Mouse (Mus musculus): ENCODE measurements around the gene Gm28035. TPM values are rescaled to one million over a fixed set of nuclear protein-coding genes. Genes with fewer than 3 reads are reported as not detected.

Gene Gm28035
- total and polyA plus RNA-seq, 3 experiments = 0.27 to 0.64 (median 0.36) TPM

DNA sequence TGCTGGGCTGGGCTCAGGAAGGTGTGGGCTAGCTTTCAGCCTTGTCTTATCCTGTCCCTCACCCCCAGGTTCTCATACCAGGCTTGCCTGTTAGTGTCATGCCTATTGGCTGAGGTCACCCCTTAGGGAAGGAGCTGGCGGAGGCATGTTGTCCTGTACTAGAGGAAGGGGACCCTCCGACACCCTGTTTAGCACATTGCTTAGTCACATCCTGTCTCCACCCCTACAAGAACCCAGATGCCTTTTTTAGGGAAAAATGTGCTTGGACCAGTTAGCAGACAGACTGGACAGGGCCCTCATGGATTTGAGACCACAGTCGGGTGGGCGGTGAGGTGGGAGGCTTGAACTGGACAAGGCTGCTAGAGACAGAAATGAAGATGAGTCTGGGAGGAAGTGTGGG, 18.2 kb downstream of the Gm28035 start:
- Histone ChIP-seq H3K4me2 (ENCODE audit: insufficient read depth, low read depth, poor library complexity, severe bottlenecking) (no peak overlapping the region), H3K4me3 (replicated peaks in 1 of 3; ENCODE audit: low read depth in 2 of 3, low read length in 2 of 3, poor library complexity in 1 of 3) (no peak overlapping the region), H3K79me2 (replicated peaks; ENCODE audit: control insufficient read depth, extremely low read depth, insufficient read depth, poor library complexity, severe bottlenecking) (no peaks in the 10 kb centered on the region), H3K27me3 (replicated peaks) (no peaks in the 10 kb centered on the region), H3K9me3 (replicated peaks; ENCODE audit: low read length) (no peaks in the 10 kb centered on the region), H3K9ac (ENCODE audit: insufficient read depth, low read depth) (no peak overlapping the region), H3K36me3 (replicated peaks in 1 of 2; ENCODE audit: control insufficient read depth in 1 of 2, insufficient read depth in 1 of 2, low read length in 1 of 2) (peaks cover 46 to 82% of the 10 kb centered on the region in 2 experiments), H3K27ac (ENCODE audit: insufficient read depth, low read depth) (no peak overlapping the region), H3K4me1 (ENCODE audit: control insufficient read depth in 1 of 2, insufficient read depth in 2 of 2) (peaks cover 10 to 29% of the 10 kb centered on the region in 2 experiments)
- in situ Hi-C loops (cut with MboI; ENCODE audit: low pct_ligation_motif_present, low pct_unique_long_range_greater_than_20kb, low sequenced_read_pairs) (no loop called here), dilution Hi-C loops (cut with MboI; ENCODE audit: extremely low pct_ligation_motif_present, extremely low pct_unique_long_range_greater_than_20kb, low sequenced_read_pairs) (no loop called here)
- DNase-seq (ENCODE audit: extremely low read depth) = no peak
- TF ChIP-seq EP300 (IDR thresholded peaks at IDR 0.05; ENCODE audit: low read length) (no peak), MEF2A (IDR thresholded peaks at IDR 0.05; ENCODE audit: borderline replicate concordance, low read depth, low read length) (no peak)

DNA sequence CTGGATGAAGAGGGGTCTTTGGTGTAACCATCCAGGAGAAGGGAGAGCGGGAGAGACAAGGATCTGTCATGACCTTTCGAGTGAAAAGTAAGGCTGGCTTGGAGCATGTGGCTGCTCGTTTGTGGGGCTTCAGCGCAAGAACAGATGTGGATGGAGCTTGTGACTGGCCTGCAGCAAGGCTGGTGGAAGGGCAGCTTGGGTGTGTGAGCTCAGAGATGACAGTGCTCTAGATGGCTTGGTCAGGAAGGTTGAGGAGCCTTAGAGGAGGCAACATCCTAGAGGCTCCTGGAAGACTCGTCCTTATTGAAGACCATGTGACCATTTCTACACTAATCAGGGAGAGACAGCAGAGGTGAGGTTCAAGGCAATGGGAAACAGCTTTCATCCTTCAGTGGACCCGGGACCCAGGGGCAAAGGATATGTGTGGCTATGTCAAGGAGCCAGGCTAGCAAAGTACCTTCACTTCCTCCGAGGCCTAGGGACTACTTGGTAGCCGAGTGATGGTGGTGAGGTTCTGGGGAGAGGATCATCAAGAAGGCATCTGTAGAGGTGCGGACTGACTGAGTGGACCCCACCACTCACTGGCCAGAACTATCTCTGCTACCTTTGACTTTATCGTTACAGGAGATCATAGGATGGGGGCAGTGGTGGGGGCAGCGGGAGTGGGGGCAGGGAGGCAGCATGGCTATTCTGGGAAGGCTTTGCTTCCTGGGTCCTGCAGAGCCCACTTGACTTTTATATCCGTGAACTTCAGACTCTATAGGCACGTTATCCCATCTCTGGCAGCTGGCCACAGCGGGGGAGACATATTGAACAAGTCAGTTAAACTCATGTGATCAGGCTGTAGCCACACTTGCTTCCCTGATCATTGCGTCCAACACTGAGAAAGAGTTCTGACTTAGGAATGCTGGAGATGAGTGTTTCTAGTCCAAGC, 19.0 kb downstream of the Gm28035 start:
- no peak for DNase-seq (ENCODE audit: extremely low read depth)
- Histone ChIP-seq H3K4me2 (ENCODE audit: insufficient read depth, low read depth, poor library complexity, severe bottlenecking) (no peak overlapping the region), H3K36me3 (replicated peaks in 1 of 2; ENCODE audit: control insufficient read depth in 1 of 2, insufficient read depth in 1 of 2, low read length in 1 of 2) (peaks cover 46 to 90% of the 10 kb centered on the region in 2 experiments), H3K4me3 (replicated peaks in 1 of 3; ENCODE audit: low read depth in 2 of 3, low read length in 2 of 3, poor library complexity in 1 of 3) (no peak overlapping the region), H3K79me2 (replicated peaks; ENCODE audit: control insufficient read depth, extremely low read depth, insufficient read depth, poor library complexity, severe bottlenecking) (no peaks in the 10 kb centered on the region), H3K4me1 (ENCODE audit: control insufficient read depth in 1 of 2, insufficient read depth in 2 of 2) (peaks cover 10 to 29% of the 10 kb centered on the region in 2 experiments), H3K9me3 (replicated peaks; ENCODE audit: low read length) (no peaks in the 10 kb centered on the region), H3K9ac (ENCODE audit: insufficient read depth, low read depth) (no peak overlapping the region), H3K27me3 (replicated peaks) (no peaks in the 10 kb centered on the region), H3K27ac (ENCODE audit: insufficient read depth, low read depth) (no peak overlapping the region)
- TF ChIP-seq CHD1 (IDR thresholded peaks at IDR 0.05; ENCODE audit: low read depth, low read length) = no peak
- no peak for TF ChIP-seq GABPA (IDR thresholded peaks at IDR 0.05; ENCODE audit: insufficient replicate concordance, low read depth, low read length)
- no peak for TF ChIP-seq TCF12 (IDR thresholded peaks at IDR 0.05; ENCODE audit: low read depth, low read length)
- TF ChIP-seq JUND (conservative IDR thresholded peaks at IDR 0.05; ENCODE audit: low read depth, low read length) = no peak
- no peak for TF ChIP-seq SMC3 (IDR thresholded peaks at IDR 0.05; ENCODE audit: low read depth, low read length)
- dilution Hi-C loops (cut with MboI; ENCODE audit: extremely low pct_ligation_motif_present, extremely low pct_unique_long_range_greater_than_20kb, low sequenced_read_pairs) (no loop called here), in situ Hi-C loops (cut with MboI; ENCODE audit: low pct_ligation_motif_present, low pct_unique_long_range_greater_than_20kb, low sequenced_read_pairs) (no loop called here)

DNA sequence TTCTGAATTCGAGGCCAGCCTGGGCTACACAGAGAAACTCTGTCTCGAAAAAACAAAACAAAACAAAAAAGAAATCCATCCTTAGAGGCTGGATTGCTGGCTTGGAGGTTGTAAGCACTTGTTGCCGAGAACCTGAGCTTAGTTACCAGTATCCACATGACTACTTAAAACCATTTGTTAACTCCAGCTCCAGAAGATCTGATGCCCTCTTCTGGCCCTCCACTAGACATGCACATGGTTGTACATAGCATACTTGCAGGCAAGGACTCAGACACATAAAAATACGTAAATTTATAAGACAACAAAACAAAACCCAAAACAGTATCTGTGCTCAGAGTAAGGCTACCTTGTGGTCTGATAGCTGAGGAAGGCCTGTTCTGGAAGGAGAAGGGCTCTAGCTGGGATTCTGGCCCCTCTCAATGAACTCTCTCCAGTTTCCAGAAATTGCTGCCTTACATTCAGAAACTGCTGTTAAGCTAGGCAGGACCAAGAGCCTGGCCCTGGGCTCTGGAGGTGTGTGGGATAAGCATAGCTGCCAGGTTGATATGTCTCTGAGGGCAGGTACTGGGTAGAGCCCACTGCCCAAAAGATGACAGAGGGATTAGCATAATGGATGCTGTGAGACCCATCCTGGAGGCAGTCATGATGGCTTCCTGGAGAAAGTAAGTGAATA, 20.8 kb downstream of the Gm28035 start:
- H3K36me3 ChIP-seq (replicated peaks in 1 of 2; ENCODE audit: control insufficient read depth in 1 of 2, insufficient read depth in 1 of 2, low read length in 1 of 2) = peaks cover 34 to 81% of the 10 kb centered on the region in 2 experiments
- TF ChIP-seq MAZ (IDR thresholded peaks at IDR 0.05; ENCODE audit: low read depth, low read length) (no peak), JUND (conservative IDR thresholded peaks at IDR 0.05; ENCODE audit: low read depth, low read length) (no peak), BHLHE40 (IDR thresholded peaks at IDR 0.05; ENCODE audit: low read depth, low read length) (no peak), GABPA (IDR thresholded peaks at IDR 0.05; ENCODE audit: insufficient replicate concordance, low read depth, low read length) (no peak), ETS1 (conservative IDR thresholded peaks at IDR 0.05; ENCODE audit: low read depth, low read length) (no peak), MYC (IDR thresholded peaks at IDR 0.05; ENCODE audit: low read depth, low read length) (0 out of 2 replicates have a peak, but pooled peaks have one; percentile 20), ZC3H11A (IDR thresholded peaks at IDR 0.05; ENCODE audit: low read depth, low read length) (no peak), SMC3 (IDR thresholded peaks at IDR 0.05; ENCODE audit: low read depth, low read length) (peak; percentile 34), RAD21 (IDR thresholded peaks at IDR 0.05; ENCODE audit: low read depth, low read length) (peak; percentile 23), POLR2A (IDR thresholded peaks at IDR 0.05; ENCODE audit: low read depth, low read length) (no peak), E2F4 (IDR thresholded peaks at IDR 0.05; ENCODE audit: insufficient replicate concordance, low read depth, low read length) (no peak), MXI1 (IDR thresholded peaks at IDR 0.05; ENCODE audit: low read depth, low read length) (no peak), ELF1 (IDR thresholded peaks at IDR 0.05; ENCODE audit: low read depth, low read length) (no peak), USF2 (conservative IDR thresholded peaks at IDR 0.05; ENCODE audit: low read depth, low read length) (no peak), POLR2AphosphoS2 (IDR thresholded peaks at IDR 0.05; ENCODE audit: low read depth, low read length) (no peak), MAX (IDR thresholded peaks at IDR 0.05; ENCODE audit: low read length) (no peak), NRF1 (IDR thresholded peaks at IDR 0.05; ENCODE audit: low read depth, low read length) (no peak), SIN3A (IDR thresholded peaks at IDR 0.05; ENCODE audit: low read length) (no peak), MAFK (IDR thresholded peaks at IDR 0.05; ENCODE audit: insufficient replicate concordance, low read length) (no peak)

More for the DNA sequence above, 20.8 kb downstream of the Gm28035 start:
- Histone ChIP-seq H3K27ac (ENCODE audit: insufficient read depth, low read depth) (no peak overlapping the region), H3K79me2 (replicated peaks; ENCODE audit: control insufficient read depth, extremely low read depth, insufficient read depth, poor library complexity, severe bottlenecking) (no peaks in the 10 kb centered on the region), H3K4me2 (ENCODE audit: insufficient read depth, low read depth, poor library complexity, severe bottlenecking) (no peak overlapping the region), H3K4me3 (replicated peaks in 1 of 3; ENCODE audit: low read depth in 2 of 3, low read length in 2 of 3, poor library complexity in 1 of 3) (no peak overlapping the region), H3K4me1 (ENCODE audit: control insufficient read depth in 1 of 2, insufficient read depth in 2 of 2) (peaks cover 18 to 44% of the 10 kb centered on the region in 2 experiments), H3K27me3 (replicated peaks) (no peaks in the 10 kb centered on the region), H3K9ac (ENCODE audit: insufficient read depth, low read depth) (no peak overlapping the region), H3K9me3 (replicated peaks; ENCODE audit: low read length) (no peaks in the 10 kb centered on the region)
- no peak for DNase-seq (ENCODE audit: extremely low read depth)
- dilution Hi-C loops (cut with MboI; ENCODE audit: extremely low pct_ligation_motif_present, extremely low pct_unique_long_range_greater_than_20kb, low sequenced_read_pairs) = no loop called here
- in situ Hi-C loops (cut with MboI; ENCODE audit: low pct_ligation_motif_present, low pct_unique_long_range_greater_than_20kb, low sequenced_read_pairs) = no loop called here
